Mouse (Mus musculus): ENCODE measurements around the gene Coa4. TPM values are rescaled to one million over a fixed set of nuclear protein-coding genes. Genes with fewer than 3 reads are reported as not detected.

The Coa4 gene
- total and polyA plus RNA-seq, 3 experiments, result 8.1 to 13.8 TPM; not detected in 1

DNA sequence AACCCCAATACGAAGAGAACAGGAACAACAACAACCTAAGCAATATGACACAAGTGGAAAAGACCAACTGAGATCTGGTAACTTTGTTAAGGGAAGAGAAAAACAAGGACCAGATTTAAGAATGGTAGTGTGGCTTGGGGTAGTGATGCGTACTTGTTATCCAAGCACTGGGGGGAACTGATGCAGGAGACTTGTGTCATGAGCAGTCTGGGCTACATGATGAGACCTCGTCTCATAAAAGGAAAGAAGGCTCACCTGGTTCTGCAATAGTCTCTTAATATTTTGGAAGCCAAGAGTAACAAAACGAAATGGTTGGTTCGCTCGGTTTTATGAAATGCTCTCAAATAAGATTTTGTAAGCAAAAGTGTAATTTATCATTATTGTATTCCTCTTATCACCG lies 45.4 kb downstream of the Coa4 start:
- H3K27me3 ChIP-seq (ENCODE audit: control insufficient read depth in 1 of 2, insufficient read depth in 2 of 2, low read length in 2 of 2), result no peaks in the 10 kb centered on the region
- H3K36me3 ChIP-seq (ENCODE audit: control insufficient read depth in 1 of 2, insufficient read depth in 2 of 2, low read length in 2 of 2), result peaks cover 0 to 11% of the 10 kb centered on the region in 2 experiments; a peak in 2 of 4 replicates
- no peaks in the 10 kb centered on the region for H3K9me3 ChIP-seq (replicated peaks; ENCODE audit: insufficient read depth, low read length)
- H3K79me2 ChIP-seq (ENCODE audit: control insufficient read depth, insufficient read depth, low read length, poor library complexity), result no peaks in the 10 kb centered on the region; the same call in 1 of the 2 replicates
- H3K9ac ChIP-seq (ENCODE audit: control insufficient read depth, low read depth, low read length, poor library complexity, severe bottlenecking), result peak overlapping the region; percentile 92
- no peak overlapping the region for H3K27ac ChIP-seq (ENCODE audit: control insufficient read depth, low read depth, low read length)
- no peak for DNase-seq (ENCODE audit: low read depth, low spot score)
- peak overlapping the region; percentile 90 to 95 for H3K4me3 ChIP-seq (ENCODE audit: control insufficient read depth in 1 of 2, insufficient read depth in 1 of 2, low read depth in 2 of 2, low read length in 2 of 2)
- TF ChIP-seq JUND (IDR thresholded peaks at IDR 0.05; ENCODE audit: low read depth, low read length) (no peak), UBTF (IDR thresholded peaks at IDR 0.05; ENCODE audit: borderline replicate concordance, insufficient read depth, low read depth, low read length) (no peak), MAFK (IDR thresholded peaks at IDR 0.05; ENCODE audit: borderline replicate concordance, low read depth, low read length) (no peak), CTCF (IDR thresholded peaks at IDR 0.05 in 2 of 3, conservative IDR thresholded peaks at IDR 0.05 in 1 of 3; ENCODE audit: control insufficient read depth in 1 of 3, insufficient read depth in 1 of 3, low read depth in 2 of 3, low read length in 3 of 3, poor library complexity in 1 of 3, severe bottlenecking in 1 of 3) (no peak), GABPA (IDR thresholded peaks at IDR 0.05; ENCODE audit: low read depth, low read length) (no peak), RCOR1 (IDR thresholded peaks at IDR 0.05; ENCODE audit: low read depth, low read length) (no peak), EP300 (IDR thresholded peaks at IDR 0.05; ENCODE audit: low read depth in 1 of 2, low read length in 2 of 2) (no peak), SIN3A (IDR thresholded peaks at IDR 0.05; ENCODE audit: low read length) (no peak), GATA1 (IDR thresholded peaks at IDR 0.05; ENCODE audit: low read depth, low read length) (no peak), USF1 (IDR thresholded peaks at IDR 0.05; ENCODE audit: low read depth, low read length) (no peak), MAZ (IDR thresholded peaks at IDR 0.05; ENCODE audit: low read depth, low read length) (no peak), MAX (IDR thresholded peaks at IDR 0.05; ENCODE audit: low read length) (no peak)
- H3K4me1 ChIP-seq (ENCODE audit: control insufficient read depth in 1 of 2, insufficient read depth in 2 of 2, low read length in 2 of 2), result peaks cover 2% of the 10 kb centered on the region in 2 experiments; a peak in 3 of 4 replicates

DNA sequence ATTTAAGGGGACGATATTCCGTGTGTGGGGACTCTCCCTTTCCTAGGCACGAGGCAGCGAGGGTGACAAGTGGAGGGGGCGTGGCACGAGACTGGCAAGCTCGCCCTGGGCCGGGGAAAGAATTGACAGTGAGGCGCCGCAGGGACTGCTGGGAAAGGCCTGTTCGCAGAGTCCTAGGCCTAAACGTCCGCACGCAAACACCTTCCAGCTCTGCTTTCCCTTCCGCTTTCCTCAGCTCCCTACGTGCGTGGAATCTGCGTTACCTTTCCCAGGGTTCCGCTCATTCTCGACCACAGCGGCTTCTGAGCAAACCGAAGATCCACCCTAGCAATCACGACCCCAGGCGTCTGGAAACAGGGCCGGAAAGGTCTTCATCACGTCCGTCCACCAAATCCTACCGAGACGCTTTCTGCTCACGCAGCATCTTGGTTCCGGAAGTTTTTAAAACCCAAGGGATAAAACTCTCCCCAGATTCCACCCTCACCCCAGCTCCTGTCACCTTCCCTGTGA lies 45.9 kb downstream of the Coa4 start:
- Histone ChIP-seq H3K9ac (ENCODE audit: control insufficient read depth, low read depth, low read length, poor library complexity, severe bottlenecking) (peak overlapping the region; percentile 92), H3K79me2 (ENCODE audit: control insufficient read depth, insufficient read depth, low read length, poor library complexity) (no peaks in the 10 kb centered on the region; the same call in 1 of the 2 replicates), H3K9me3 (replicated peaks; ENCODE audit: insufficient read depth, low read length) (no peaks in the 10 kb centered on the region), H3K27ac (ENCODE audit: control insufficient read depth, low read depth, low read length) (peak overlapping the region; percentile 88), H3K4me1 (ENCODE audit: control insufficient read depth in 1 of 2, insufficient read depth in 2 of 2, low read length in 2 of 2) (peaks cover 2% of the 10 kb centered on the region in 2 experiments; a peak in 3 of 4 replicates), H3K27me3 (ENCODE audit: control insufficient read depth in 1 of 2, insufficient read depth in 2 of 2, low read length in 2 of 2) (no peaks in the 10 kb centered on the region), H3K4me3 (ENCODE audit: control insufficient read depth in 1 of 2, insufficient read depth in 1 of 2, low read depth in 2 of 2, low read length in 2 of 2) (peak overlapping the region; percentile 90 to 95), H3K36me3 (ENCODE audit: control insufficient read depth in 1 of 2, insufficient read depth in 2 of 2, low read length in 2 of 2) (peaks cover 0 to 11% of the 10 kb centered on the region in 2 experiments; a peak in 2 of 4 replicates)
- no peak for TF ChIP-seq USF2 (IDR thresholded peaks at IDR 0.05; ENCODE audit: borderline replicate concordance in 1 of 2, insufficient read depth in 1 of 2, low read depth in 1 of 2, low read length in 2 of 2)
- TF ChIP-seq MYC (IDR thresholded peaks at IDR 0.05; ENCODE audit: low read depth, low read length), result peak; percentile 64; the same call in 1 of the 2 replicates
- TF ChIP-seq CTCF (IDR thresholded peaks at IDR 0.05 in 2 of 3, conservative IDR thresholded peaks at IDR 0.05 in 1 of 3; ENCODE audit: control insufficient read depth in 1 of 3, insufficient read depth in 1 of 3, low read depth in 2 of 3, low read length in 3 of 3, poor library complexity in 1 of 3, severe bottlenecking in 1 of 3), result no peak
- TF ChIP-seq POLR2A (IDR thresholded peaks at IDR 0.05; ENCODE audit: control insufficient read depth in 1 of 2, insufficient read depth in 1 of 2, low read depth in 1 of 2, low read length in 2 of 2, poor library complexity in 1 of 2), result peak; percentile 37 to 84; a peak in 2 of 4 replicates
- no peak for TF ChIP-seq MAZ (IDR thresholded peaks at IDR 0.05; ENCODE audit: low read depth, low read length)
- peak; percentile 70; the same call in 1 of the 2 replicates for TF ChIP-seq KAT2A (conservative IDR thresholded peaks at IDR 0.05; ENCODE audit: low read depth, low read length)
- TF ChIP-seq RCOR1 (IDR thresholded peaks at IDR 0.05; ENCODE audit: low read depth, low read length), result 0 out of 2 replicates have a peak, but pooled peaks have one; percentile 10
- no peak for TF ChIP-seq BHLHE40 (IDR thresholded peaks at IDR 0.05; ENCODE audit: borderline replicate concordance, low read depth, low read length)
- TF ChIP-seq TBP (IDR thresholded peaks at IDR 0.05; ENCODE audit: low read depth, low read length), result peak; percentile 95
- TF ChIP-seq MXI1 (IDR thresholded peaks at IDR 0.05; ENCODE audit: low read depth, low read length), result peak; percentile 94; the same call in 1 of the 2 replicates
- TF ChIP-seq MAX (IDR thresholded peaks at IDR 0.05; ENCODE audit: low read length), result peak; percentile 44; the same call in 1 of the 2 replicates
- peak; percentile 69 for TF ChIP-seq TCF12 (IDR thresholded peaks at IDR 0.05; ENCODE audit: low read depth, low read length)
- no peak for TF ChIP-seq POLR2AphosphoS5 (IDR thresholded peaks at IDR 0.05; ENCODE audit: borderline replicate concordance, low read depth, low read length)
- no peak for TF ChIP-seq TAL1 (IDR thresholded peaks at IDR 0.05; ENCODE audit: low read length)
- TF ChIP-seq POLR2AphosphoS2 (IDR thresholded peaks at IDR 0.05; ENCODE audit: low read length), result no peak
- peak; percentile 30; the same call in 1 of the 2 replicates for TF ChIP-seq ELF1 (IDR thresholded peaks at IDR 0.05; ENCODE audit: low read depth, low read length)
- TF ChIP-seq NELFE (IDR thresholded peaks at IDR 0.05; ENCODE audit: low read depth, low read length), result peak; percentile 52; the same call in 1 of the 2 replicates
- TF ChIP-seq SMC3 (IDR thresholded peaks at IDR 0.05; ENCODE audit: low read depth, low read length), result no peak
- TF ChIP-seq ZNF384 (IDR thresholded peaks at IDR 0.05; ENCODE audit: low read depth, low read length), result no peak
- peak; percentile 91 for TF ChIP-seq HCFC1 (IDR thresholded peaks at IDR 0.05; ENCODE audit: low read depth, low read length)
- TF ChIP-seq SIN3A (IDR thresholded peaks at IDR 0.05; ENCODE audit: low read length), result peak; percentile 73
- DNase-seq (ENCODE audit: low read depth, low spot score), result peak; percentile 96
